Mouse (Mus musculus) mature B cell (primary cell): ENCODE measurements around the gene Isoc2a.
"Not testable (repeated sequence)": the region's sequence is repeated elsewhere in the genome, so short reads cannot be mapped to it uniquely, and the experiment has no call there.

Experiments used
- in situ Hi-C: fragments of 300-500 bp; cut with MboI; formaldehyde crosslinking; loops from 2 replicates; pipeline ENCODE4 v1.14.3; 2019

Gene Isoc2a

DNA sequence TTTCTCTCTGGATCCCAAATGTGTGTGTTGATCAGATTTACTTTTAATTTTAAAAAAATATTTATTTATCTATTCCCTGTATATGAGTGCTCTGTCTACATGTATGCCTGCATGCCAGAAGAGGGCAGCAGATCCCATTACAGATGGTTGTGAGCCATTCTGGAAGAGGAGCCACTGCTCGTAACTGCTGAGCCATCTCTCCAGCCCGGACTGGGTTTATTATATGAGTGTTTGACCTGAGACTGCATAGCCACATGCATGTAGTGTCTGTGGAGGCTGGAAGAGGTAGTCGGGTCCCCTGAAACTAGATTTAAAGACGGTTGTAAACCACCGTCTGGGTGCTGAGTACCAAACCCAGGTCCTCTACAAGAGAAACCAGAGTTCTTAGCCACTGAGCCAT, 11.9 kb upstream of the Isoc2a start:
- in situ Hi-C loops, result no loop called here

GRCm38 (mm10) chr7:4865579-4866493, 11.1 kb upstream of the Isoc2a start:
- in situ Hi-C loops, result no loop called here

DNA sequence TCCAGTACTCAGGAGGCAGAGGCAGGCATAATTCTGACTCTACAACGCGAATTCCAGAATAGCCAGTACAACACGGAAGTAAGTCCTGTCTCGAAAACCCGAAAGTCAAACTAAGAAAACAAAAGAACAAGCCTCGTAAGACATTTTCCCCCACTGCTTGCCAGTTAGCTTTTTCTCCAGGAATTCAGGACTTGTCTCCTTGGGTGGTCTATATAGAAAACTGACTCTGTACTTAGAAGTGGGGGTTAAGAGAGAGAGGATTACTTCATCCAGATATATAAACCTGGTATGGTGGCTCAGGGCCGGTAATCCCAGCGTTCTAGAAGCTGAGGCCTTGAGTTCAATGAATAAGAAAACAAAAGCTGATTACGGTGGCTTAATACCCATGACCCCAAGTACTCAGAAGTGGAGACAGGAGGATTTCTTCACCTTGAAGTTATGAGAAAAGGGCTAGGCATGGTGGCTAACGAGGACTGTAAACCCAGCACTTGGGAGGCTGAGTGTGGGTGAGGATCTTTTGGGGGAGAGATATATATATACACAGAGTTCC, 10.2 kb upstream of the Isoc2a start:
- in situ Hi-C loops, result no loop called here

DNA sequence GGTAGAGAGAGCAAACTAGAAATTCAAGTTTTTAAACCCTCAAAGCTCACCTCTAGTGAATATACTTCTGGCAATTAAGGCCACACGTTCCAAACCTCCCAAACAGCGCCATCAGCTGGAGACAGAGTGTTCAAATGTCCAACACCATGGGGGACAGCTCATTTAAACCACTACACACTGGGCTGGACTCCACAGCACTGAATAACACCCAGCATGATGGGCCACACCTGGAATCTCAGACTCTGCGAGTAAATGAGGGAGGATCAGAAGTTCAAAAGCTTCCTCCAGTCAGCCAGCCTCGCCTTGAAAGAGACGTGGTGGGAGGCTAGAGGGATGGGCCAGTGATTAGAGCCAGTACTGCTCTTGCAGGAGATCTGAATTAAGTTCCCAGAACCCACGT, 6.8 kb upstream of the Isoc2a start, which contains the start of gene Isoc2b:
Gene Isoc2b, minus strand, starts transcription at position 126 of the 400 bp plus-strand sequence.
- in situ Hi-C loops, result no loop called here

DNA sequence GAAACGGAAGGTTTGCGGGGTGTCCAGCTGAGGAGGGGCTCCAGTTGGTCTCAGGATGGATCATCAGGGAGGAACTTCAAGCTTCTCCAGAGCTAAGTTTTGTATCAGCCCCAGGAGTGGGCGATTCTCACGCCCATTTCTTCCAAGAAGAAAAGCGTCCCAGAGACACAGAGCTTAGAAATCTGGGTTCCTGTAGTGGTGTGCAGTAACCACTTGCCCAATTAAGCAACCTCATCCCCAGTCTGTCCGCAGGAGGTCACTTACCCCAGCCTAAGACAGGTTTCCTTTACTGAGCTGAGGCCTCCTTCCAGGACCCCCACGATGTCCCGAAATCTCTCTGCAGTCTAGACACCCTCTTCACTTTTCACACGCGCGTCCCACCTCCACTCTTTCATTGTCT, 273 bp downstream of the Isoc2a start:
- in situ Hi-C loops, result no loop called here

GRCm38 (mm10) chr7:4878186-4878585, 1.2 kb downstream of the Isoc2a start:
- in situ Hi-C loops, result no loop called here

DNA sequence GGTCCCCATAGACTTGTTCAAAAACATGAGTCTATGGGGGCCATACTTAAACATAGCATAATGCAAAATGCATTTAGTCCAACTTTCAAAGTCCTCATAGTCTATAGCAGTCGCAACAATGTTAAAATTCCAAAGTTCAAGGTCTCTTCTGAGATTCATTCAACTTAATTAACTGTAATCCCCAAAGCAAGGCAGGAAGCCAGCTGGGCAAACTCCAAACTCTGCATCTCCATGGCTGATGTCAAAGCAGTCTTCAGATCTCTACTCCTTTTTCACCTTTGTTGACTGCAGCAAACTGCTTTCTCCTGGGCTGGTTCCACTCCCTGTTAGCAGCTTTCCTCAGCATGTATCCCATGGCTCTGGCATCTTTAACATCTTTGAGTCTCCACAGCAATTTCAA, 2.1 kb downstream of the Isoc2a start:
- in situ Hi-C loops, result not testable (repeated sequence)

DNA sequence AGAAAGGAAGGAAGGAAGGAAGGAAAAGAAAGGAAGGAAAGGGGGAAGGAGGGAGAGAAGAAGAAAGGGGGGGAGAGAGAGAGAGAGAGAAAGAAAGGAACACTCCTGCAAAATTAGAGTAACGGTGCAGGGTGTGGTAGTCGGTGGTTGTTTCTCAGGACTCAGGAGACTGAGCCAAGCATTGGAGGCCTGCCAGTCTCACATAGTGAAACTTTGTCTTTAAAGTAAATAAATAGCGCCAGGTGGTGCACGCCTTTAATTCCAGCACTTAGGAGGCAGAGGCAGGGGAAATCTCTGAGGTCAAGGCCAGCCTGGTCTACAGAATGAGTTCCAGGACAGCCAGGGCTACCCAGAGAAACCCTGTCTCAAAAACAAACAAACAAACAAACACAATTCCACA, 9.7 kb downstream of the Isoc2a start:
- in situ Hi-C loops, result no loop called here

- in situ Hi-C loops, result no loop called here
Measured at GRCm38 (mm10) chr7:4895186-4895585, 18.2 kb downstream of the Isoc2a start.

DNA sequence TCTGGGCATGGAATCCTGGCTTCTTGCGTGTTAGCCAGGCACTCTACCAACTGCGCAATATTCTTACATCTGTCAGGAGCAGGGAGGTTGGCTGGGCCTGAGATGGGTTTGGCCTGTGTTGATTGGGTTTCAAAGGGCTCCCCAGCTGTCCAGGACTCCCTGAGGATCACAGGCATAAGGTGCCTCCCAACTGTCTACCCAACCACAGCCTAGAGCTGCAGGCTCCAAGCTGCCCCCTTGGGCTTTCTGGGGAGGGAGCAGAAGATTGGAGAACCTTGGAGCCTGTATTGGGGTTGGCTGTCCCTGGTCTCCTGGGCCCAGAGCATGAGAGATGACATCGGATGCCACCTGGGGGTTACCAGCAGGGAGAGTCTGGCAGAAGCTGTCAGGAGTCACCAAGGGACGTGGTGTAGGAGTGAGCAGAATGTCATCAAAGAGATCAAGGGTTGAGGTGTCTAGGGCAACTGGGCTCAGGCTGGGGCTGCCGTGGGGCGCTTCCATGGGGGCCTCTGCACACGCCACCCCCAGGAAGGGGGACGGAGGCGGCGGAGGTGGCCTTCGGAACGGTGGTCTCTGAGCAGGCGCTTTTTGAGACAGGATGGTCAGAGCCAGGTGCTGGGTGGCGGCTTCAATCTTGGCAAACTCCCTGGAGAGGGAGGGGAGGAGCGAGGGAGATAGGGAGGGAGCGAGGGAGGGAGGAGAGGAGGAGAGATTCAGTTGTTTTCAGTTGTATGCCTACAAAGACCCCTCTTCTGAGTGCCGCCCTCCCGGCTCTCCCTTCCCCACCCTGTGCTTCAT, 22.1 kb downstream of the Isoc2a start:
- in situ Hi-C loops, result no loop called here

DNA sequence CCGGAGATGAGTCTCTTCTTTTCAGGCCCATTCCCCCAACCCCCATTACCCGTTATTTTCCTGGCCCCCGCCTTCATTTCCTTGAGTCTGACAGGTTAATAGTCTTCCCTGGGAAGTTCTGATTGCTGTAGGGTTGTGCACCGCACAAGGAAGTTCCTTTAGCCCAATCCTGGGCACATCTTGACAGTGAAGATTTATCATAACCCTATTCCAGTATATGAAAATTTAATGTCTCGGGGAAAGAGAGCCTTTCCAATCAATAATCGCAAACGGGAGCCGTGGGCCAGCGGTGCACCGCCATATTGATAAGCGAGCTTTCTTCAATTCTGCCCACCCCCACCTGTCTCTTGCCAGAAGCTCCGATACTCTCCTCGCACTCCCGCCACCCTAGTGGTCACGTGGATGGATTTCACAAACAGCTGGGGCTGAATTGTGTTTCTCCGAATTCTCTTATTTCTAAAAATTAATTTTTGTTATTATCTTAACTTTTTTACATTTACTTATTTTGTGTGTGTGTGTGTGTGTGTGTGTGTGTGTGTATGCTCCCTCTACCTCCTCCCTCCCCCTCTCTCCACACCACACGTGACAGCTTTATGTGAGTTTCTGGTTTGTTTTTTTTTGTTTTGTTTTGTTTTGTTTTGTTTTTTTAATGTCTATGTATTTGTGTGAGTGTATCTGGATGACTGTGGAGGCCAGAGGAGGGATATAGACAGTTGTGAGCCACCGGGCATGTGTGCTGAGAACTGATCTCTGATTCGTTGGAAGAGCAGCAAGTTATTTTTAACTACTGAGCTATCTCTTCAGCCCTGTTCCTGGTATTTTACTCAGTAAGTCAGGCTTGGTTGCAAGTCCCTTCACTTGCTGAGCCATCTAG, 22.9 kb downstream of the Isoc2a start:
- in situ Hi-C loops, result no loop called here

- in situ Hi-C loops, result no loop called here
Measured at GRCm38 (mm10) chr7:4900523-4900851, 23.5 kb downstream of the Isoc2a start.

DNA sequence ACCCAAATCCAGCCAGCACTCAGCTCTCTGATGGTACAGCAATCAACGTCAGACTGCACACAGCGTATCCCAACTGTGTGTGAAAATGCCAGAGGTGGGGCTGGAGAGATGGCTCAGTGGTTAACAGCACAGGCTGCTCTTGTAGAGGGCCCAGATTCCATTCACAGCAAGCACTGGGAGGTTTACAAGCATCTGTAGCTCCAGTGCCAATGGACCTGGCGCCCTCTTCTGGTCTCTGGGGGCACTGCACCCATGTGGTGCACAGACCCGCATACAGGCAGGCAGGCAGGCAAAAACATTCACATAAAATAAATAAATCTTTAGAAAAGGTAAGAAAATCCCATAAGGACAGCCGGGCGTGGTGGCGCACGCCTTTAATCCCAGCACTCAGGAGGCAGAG, 24.2 kb downstream of the Isoc2a start:
- in situ Hi-C loops, result no loop called here

- in situ Hi-C loops, result no loop called here
Measured at GRCm38 (mm10) chr7:4902404-4902803, 25.5 kb downstream of the Isoc2a start.

DNA sequence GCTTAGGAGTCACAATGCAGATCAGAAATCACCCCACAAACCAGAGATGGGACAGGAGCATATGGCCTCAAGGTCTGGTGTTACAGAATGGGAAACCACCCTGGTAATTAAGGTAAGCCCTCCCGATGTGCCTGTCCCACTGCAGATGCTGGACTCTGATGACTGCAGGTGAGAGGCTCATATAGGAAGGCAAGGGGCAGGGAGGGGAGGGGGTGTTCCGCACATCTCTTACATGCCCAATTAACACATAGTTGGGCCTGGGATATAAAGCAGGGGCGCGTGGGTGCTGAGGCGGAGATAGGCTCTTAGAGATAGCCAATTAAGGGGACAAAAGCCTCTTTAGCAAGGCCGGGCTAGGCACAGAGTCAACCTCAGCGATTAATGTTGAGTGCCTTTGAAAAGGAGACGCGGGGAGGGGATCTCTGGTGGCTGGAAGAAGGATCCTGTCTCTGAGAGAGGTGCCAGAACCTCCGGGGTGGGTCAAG, 29.6 kb downstream of the Isoc2a start, which contains the start of gene Gm36210:
Gene Gm36210, minus strand, starts transcription at position 51 of the 485 bp plus-strand sequence.
- in situ Hi-C loops, result no loop called here

DNA sequence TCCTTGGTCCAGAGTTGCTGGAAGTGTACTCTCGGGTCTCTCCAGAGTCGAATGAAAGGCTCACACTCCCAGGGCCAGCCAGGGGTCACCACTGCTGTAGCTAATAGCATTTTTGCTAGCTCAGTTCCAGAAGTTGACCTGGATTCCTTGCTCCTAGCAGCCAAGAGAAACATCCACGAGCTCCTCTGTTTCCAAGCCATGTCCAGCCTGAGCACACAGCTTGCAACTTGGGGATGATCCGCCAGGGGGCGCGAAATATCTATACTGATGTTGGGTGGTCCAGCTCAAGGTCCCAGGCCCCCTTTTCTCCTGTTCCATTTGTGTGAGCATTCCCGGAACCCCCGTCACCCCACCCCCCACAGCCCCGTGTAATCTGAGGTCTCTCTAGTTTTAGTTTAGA, 34.6 kb downstream of the Isoc2a start:
- in situ Hi-C loops, result no loop called here

- in situ Hi-C loops, result no loop called here
Measured at GRCm38 (mm10) chr7:4912248-4912647, 35.3 kb downstream of the Isoc2a start.

DNA sequence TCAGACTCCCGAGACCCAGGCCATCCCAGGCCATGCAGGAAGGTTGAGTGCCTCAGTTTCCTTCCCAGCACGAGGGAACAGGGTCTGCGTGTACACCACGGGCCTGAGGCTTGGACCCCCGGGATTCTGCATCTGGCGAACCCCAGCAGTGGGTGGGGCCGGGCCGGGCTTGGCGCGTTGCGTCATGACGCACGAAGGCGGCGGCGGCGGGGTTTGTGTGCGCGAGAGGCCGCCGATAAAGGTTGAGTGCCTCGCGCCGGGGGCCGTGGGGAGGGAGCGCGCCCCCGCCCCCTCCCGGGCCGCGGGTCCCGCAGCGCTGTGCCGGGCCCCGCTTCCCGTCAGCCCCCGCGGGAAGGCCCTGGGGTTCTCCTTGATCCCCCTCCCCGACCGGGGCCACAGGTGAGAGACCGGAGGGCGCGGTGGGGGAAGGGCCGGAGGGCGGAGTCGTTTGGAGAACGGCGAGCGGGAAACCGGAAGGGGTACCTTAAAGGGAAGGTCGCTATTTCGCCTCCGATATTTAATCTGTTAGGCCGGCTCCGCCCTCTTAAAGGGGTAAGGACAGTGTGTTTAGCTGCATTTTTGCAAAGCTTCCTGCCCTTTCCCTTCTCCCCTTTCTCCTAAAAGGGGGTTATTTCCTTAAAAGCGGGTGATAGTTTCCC, 38.2 kb downstream of the Isoc2a start, which contains the start of gene Zfp628:
Gene Zfp628, plus strand, starts transcription at position 211 of the 659 bp plus-strand sequence.
- in situ Hi-C loops, result no loop called here

DNA sequence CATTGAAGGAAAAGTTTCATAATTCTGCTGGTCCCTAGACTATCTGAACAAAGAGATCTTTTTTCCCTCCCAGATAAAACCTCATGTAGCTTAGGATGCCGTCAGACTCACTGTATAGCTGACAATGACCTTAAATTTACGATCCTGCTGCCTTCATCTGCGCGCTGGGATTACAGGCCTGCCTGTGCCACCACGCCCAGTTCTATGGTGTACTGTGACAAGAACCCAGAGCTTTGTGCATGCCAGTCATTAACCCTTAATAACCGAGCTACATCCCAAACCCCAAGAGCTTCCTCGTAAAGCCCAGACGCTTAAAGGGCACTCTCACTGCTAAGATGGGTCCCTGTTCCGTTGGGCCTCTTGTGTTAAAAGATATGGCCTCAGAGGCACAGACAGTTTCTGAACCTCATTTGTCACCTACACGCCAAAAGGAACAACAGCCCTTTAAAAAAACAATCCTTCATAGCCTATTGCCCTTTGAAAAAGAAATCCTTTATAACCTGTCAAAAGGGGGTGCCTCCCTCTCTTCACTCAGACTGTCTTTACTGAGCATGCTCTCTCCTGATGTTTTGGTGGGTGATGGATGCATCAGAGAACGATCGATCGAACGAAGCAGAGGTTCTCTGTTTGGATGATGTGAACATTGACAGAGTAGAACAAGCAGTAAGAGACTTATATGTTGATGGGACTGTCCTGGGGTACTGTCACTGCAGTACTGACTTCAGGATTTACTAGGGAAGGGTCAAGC, 38.9 kb downstream of the Isoc2a start:
- in situ Hi-C loops, result no loop called here

- in situ Hi-C loops, result no loop called here
Measured at GRCm38 (mm10) chr7:4917494-4917893, 40.5 kb downstream of the Isoc2a start.
